Comparison of ENCODE assay signal across 8 mouse cellular contexts in genomic region chr16:31918248-31918724, GRCm38 (mm10). TPM values are rescaled to one million over a fixed set of nuclear protein-coding genes. Genes with fewer than 3 reads are reported as not detected.
DNase-seq lines count a peak whose midpoint lies in the region; ATAC-seq and TF ChIP-seq lines count a peak whose summit lies in the region.

No protein-coding gene starts in this region.

- DNase-seq in c-Kit-positive CD71-negative TER-119-negative erythroid progenitor cells, embryonic 14.5 days (ENCODE audit: low read depth), result peak; percentile 76
- peak; percentile 80 for DNase-seq in forebrain, embryonic 10.5 days (ENCODE audit: extremely low spot score, low spot score)
- DNase-seq in kidney, postnatal 10 days, result peak; percentile 89
- peak; percentile 74 for DNase-seq in liver, embryonic 11.5 days (ENCODE audit: low spot score)
- DNase-seq in naive thymus-derived CD4-positive, alpha-beta T cell, adult 2 months (ENCODE audit: low read depth), result peak; percentile 75

- H3K9ac ChIP-seq in heart, embryonic 15.5 days, result 0 out of 2 replicates have a peak overlapping the region, but pooled peaks have one; percentile 29
- peak overlapping the region; percentile 49 for H3K9ac ChIP-seq in liver, embryonic 11.5 days (ENCODE audit: low read depth, low read length)
- H3K9ac ChIP-seq in stomach, embryonic 14.5 days (replicated peaks; ENCODE audit: low read depth, low read length), result no peak overlapping the region

- no peaks in the 10 kb centered on the region for H3K9me3 ChIP-seq in E14TG2a.4 (ENCODE audit: low read length)
- H3K9me3 ChIP-seq in forebrain, embryonic 10.5 days, result no peaks in the 10 kb centered on the region
- no peaks in the 10 kb centered on the region for H3K9me3 ChIP-seq in heart, embryonic 15.5 days (replicated peaks)
- H3K9me3 ChIP-seq in liver, embryonic 11.5 days (ENCODE audit: control insufficient read depth, low read length), result no peaks in the 10 kb centered on the region
- H3K9me3 ChIP-seq in stomach, embryonic 14.5 days (ENCODE audit: control insufficient read depth, low read depth, low read length), result no peaks in the 10 kb centered on the region

- H3K27me3 ChIP-seq in E14TG2a.4 (ENCODE audit: insufficient read depth, low read length), result peaks cover 13% of the 10 kb centered on the region
- 0 out of 2 replicates have a peak, but pooled peaks cover 3% of the 10 kb centered on the region for H3K27me3 ChIP-seq in forebrain, embryonic 10.5 days (ENCODE audit: poor library complexity, severe bottlenecking)
- H3K27me3 ChIP-seq in heart, embryonic 15.5 days, result no peaks in the 10 kb centered on the region
- no peaks in the 10 kb centered on the region for H3K27me3 ChIP-seq in liver, embryonic 11.5 days (replicated peaks; ENCODE audit: control insufficient read depth, insufficient read depth, low read length)
- no peaks in the 10 kb centered on the region for H3K27me3 ChIP-seq in stomach, embryonic 14.5 days (ENCODE audit: control insufficient read depth, insufficient read depth, low read length)

- 0 out of 2 replicates have a peak overlapping the region, but pooled peaks have one; percentile 52 for H3K27ac ChIP-seq in forebrain, embryonic 10.5 days
- no peak overlapping the region for H3K27ac ChIP-seq in heart, embryonic 15.5 days
- no peak overlapping the region for H3K27ac ChIP-seq in liver, embryonic 11.5 days (ENCODE audit: low read depth, low read length)
- H3K27ac ChIP-seq in stomach, embryonic 14.5 days (ENCODE audit: low read length), result no peak overlapping the region

- 0 out of 2 replicates have a peak overlapping the region, but pooled peaks have one; percentile 46 for H3K4me3 ChIP-seq in E14TG2a.4 (replicated peaks; ENCODE audit: low read length)
- peak overlapping the region; percentile 24 for H3K4me3 ChIP-seq in forebrain, embryonic 10.5 days
- H3K4me3 ChIP-seq in heart, embryonic 15.5 days, result peak overlapping the region; percentile 15; the same call in 1 of the 2 replicates
- 0 out of 2 replicates have a peak overlapping the region, but pooled peaks have one; percentile 19 for H3K4me3 ChIP-seq in liver, embryonic 11.5 days (ENCODE audit: low read depth, low read length)
- H3K4me3 ChIP-seq in stomach, embryonic 14.5 days (ENCODE audit: low read depth, low read length), result no peak overlapping the region

- no peaks in the 10 kb centered on the region for H3K36me3 ChIP-seq in E14TG2a.4 (ENCODE audit: insufficient read depth, low read length)
- no peaks in the 10 kb centered on the region for H3K36me3 ChIP-seq in forebrain, embryonic 10.5 days (replicated peaks)
- no peaks in the 10 kb centered on the region for H3K36me3 ChIP-seq in heart, embryonic 15.5 days
- no peaks in the 10 kb centered on the region for H3K36me3 ChIP-seq in liver, embryonic 11.5 days (ENCODE audit: control insufficient read depth, insufficient read depth, low read length)
- no peaks in the 10 kb centered on the region for H3K36me3 ChIP-seq in stomach, embryonic 14.5 days (ENCODE audit: control insufficient read depth, insufficient read depth, low read length)

- WGBS in forebrain, embryonic 10.5 days, result 6% methylated on average over 14 of the region's 14 CpGs
- WGBS in heart, embryonic 15.5 days, result 3% methylated on average over 14 of the region's 14 CpGs
- WGBS in liver, embryonic 11.5 days, result 4% methylated on average over 14 of the region's 14 CpGs
- WGBS in stomach, embryonic 14.5 days, result 5% methylated on average over 14 of the region's 14 CpGs

- peaks cover 7% of the 10 kb centered on the region for H3K4me1 ChIP-seq in E14TG2a.4 (replicated peaks; ENCODE audit: low read depth, low read length)
- H3K4me1 ChIP-seq in forebrain, embryonic 10.5 days, result peaks cover 4% of the 10 kb centered on the region
- H3K4me1 ChIP-seq in heart, embryonic 15.5 days (replicated peaks), result peaks cover 4% of the 10 kb centered on the region; the same call in 1 of the 2 replicates
- H3K4me1 ChIP-seq in liver, embryonic 11.5 days (replicated peaks; ENCODE audit: control insufficient read depth, insufficient read depth, low read length), result no peaks in the 10 kb centered on the region; the same call in 1 of the 2 replicates
- H3K4me1 ChIP-seq in stomach, embryonic 14.5 days (ENCODE audit: control insufficient read depth, insufficient read depth, low read length), result no peaks in the 10 kb centered on the region

- no peak for ATAC-seq in heart, embryonic 15.5 days (replicated peaks; ENCODE audit: insufficient number of reproducible peaks, insufficient read depth, low FRiP score, low read depth)
- ATAC-seq in liver, embryonic 11.5 days (replicated peaks; ENCODE audit: low FRiP score), result no peak
- no peak for ATAC-seq in stomach, embryonic 14.5 days (ENCODE audit: insufficient number of reproducible peaks, insufficient read depth, low FRiP score, low read depth)

- H3K4me2 ChIP-seq in heart, embryonic 15.5 days, result peak overlapping the region; percentile 49
- peak overlapping the region; percentile 56 for H3K4me2 ChIP-seq in liver, embryonic 11.5 days
- H3K4me2 ChIP-seq in stomach, embryonic 14.5 days (replicated peaks; ENCODE audit: low read depth, low read length), result peak overlapping the region; percentile 26; the same call in 1 of the 2 replicates

- peak; percentile 59 for TF ChIP-seq CTCF in E14TG2a.4 (conservative IDR thresholded peaks at IDR 0.05; ENCODE audit: low read length)

RNA-seq across cellular contexts. Expression of gene Pigz, which starts 15.4 kb away (rescaled TPM):
- 1.0 and 1.4 TPM in 2 replicates for polyA plus RNA-seq in forebrain, embryonic 10.5 days (2016; fragmentation: Nextera tagmentation; extraction: Ambion mirVana)
- 0.68 and 0.73 TPM in 2 replicates for polyA plus RNA-seq in heart, embryonic 15.5 days (2015; fragmentation: Nextera tagmentation; extraction: Ambion mirVana)
- polyA plus RNA-seq in liver, embryonic 11.5 days (2014; fragmentation: Nextera tagmentation; extraction: Ambion mirVana), result 0.38 and 0.75 TPM in 2 replicates
- 0.63 and 0.68 TPM in 2 replicates for polyA plus RNA-seq in stomach, embryonic 14.5 days (2014; fragmentation: Nextera tagmentation; extraction: Ambion mirVana)

RNA-seq across cellular contexts. Expression of gene 0610012G03Rik, which starts 30.0 kb away (rescaled TPM):
- 88.1 and 91.8 TPM in 2 replicates for polyA plus RNA-seq in forebrain, embryonic 10.5 days (2016; fragmentation: Nextera tagmentation; extraction: Ambion mirVana)
- 104 and 106 TPM in 2 replicates for polyA plus RNA-seq in heart, embryonic 15.5 days (2015; fragmentation: Nextera tagmentation; extraction: Ambion mirVana)
- 86.1 and 93.7 TPM in 2 replicates for polyA plus RNA-seq in liver, embryonic 11.5 days (2014; fragmentation: Nextera tagmentation; extraction: Ambion mirVana)
- 91.4 and 97.6 TPM in 2 replicates for polyA plus RNA-seq in stomach, embryonic 14.5 days (2014; fragmentation: Nextera tagmentation; extraction: Ambion mirVana)

RNA-seq across cellular contexts. Expression of gene Ncbp2, which starts 30.0 kb away (rescaled TPM):
- 143 and 146 TPM in 2 replicates for polyA plus RNA-seq in forebrain, embryonic 10.5 days (2016; fragmentation: Nextera tagmentation; extraction: Ambion mirVana)
- polyA plus RNA-seq in heart, embryonic 15.5 days (2015; fragmentation: Nextera tagmentation; extraction: Ambion mirVana), result 65.8 and 66.4 TPM in 2 replicates
- 93.0 and 93.5 TPM in 2 replicates for polyA plus RNA-seq in liver, embryonic 11.5 days (2014; fragmentation: Nextera tagmentation; extraction: Ambion mirVana)
- 115 and 116 TPM in 2 replicates for polyA plus RNA-seq in stomach, embryonic 14.5 days (2014; fragmentation: Nextera tagmentation; extraction: Ambion mirVana)

RNA-seq across cellular contexts. Expression of gene Meltf, which starts 39.7 kb away (rescaled TPM):
- 0.17 TPM in 1 of 2 replicates, not detected in the other for polyA plus RNA-seq in forebrain, embryonic 10.5 days (2016; fragmentation: Nextera tagmentation; extraction: Ambion mirVana)
- polyA plus RNA-seq in heart, embryonic 15.5 days (2015; fragmentation: Nextera tagmentation; extraction: Ambion mirVana), result 0.04 and 0.18 TPM in 2 replicates
- polyA plus RNA-seq in liver, embryonic 11.5 days (2014; fragmentation: Nextera tagmentation; extraction: Ambion mirVana), result 0.33 and 0.35 TPM in 2 replicates
- polyA plus RNA-seq in stomach, embryonic 14.5 days (2014; fragmentation: Nextera tagmentation; extraction: Ambion mirVana), result 0.06 TPM in 1 of 2 replicates, not detected in the other
